Mouse (Mus musculus): ENCODE measurements around the gene Cpped1.

Cpped1 gene

GRCm38 (mm10) chr16:11845309-11845708 lies 63.9 kb downstream of the Cpped1 start:
- in situ Hi-C loops (cut with MseI, MboI): no loop called here

- in situ Hi-C loops (cut with MseI, MboI): no loop called here
Measured at GRCm38 (mm10) chr16:11843441-11843840, 65.8 kb downstream of the Cpped1 start.

GRCm38 (mm10) chr16:11833474-11833873 lies 75.8 kb downstream of the Cpped1 start:
- in situ Hi-C loops (cut with MseI, MboI): no loop called here

- in situ Hi-C loops (cut with MseI, MboI): no loop called here
Measured at GRCm38 (mm10) chr16:11828816-11829215, 80.4 kb downstream of the Cpped1 start.

GRCm38 (mm10) chr16:11824833-11825232 lies 84.4 kb downstream of the Cpped1 start:
- in situ Hi-C loops (cut with MseI, MboI): no loop called here

GRCm38 (mm10) chr16:11824385-11824784 lies 84.9 kb downstream of the Cpped1 start:
- in situ Hi-C loops (cut with MseI, MboI): no loop called here

- in situ Hi-C loops (cut with MseI, MboI): no loop called here
Measured at GRCm38 (mm10) chr16:11820791-11821190, 88.5 kb downstream of the Cpped1 start.

- in situ Hi-C loops (cut with MseI, MboI): no loop called here
Measured at GRCm38 (mm10) chr16:11814935-11815650, 94.2 kb downstream of the Cpped1 start.

GRCm38 (mm10) chr16:11812119-11812518 lies 97.1 kb downstream of the Cpped1 start:
- in situ Hi-C loops (cut with MseI, MboI): no loop called here

- in situ Hi-C loops (cut with MseI, MboI): no loop called here
Measured at GRCm38 (mm10) chr16:11809615-11810014, 99.6 kb downstream of the Cpped1 start.

- in situ Hi-C loops (cut with MseI, MboI): no loop called here
Measured at GRCm38 (mm10) chr16:11801960-11802539, 107.2 kb downstream of the Cpped1 start.

- in situ Hi-C loops (cut with MseI, MboI): no loop called here
Measured at GRCm38 (mm10) chr16:11795758-11796460, 113.3 kb downstream of the Cpped1 start.

- in situ Hi-C loops (cut with MseI, MboI): no loop called here
Measured at GRCm38 (mm10) chr16:11794628-11795027, 114.6 kb downstream of the Cpped1 start.

- in situ Hi-C loops (cut with MseI, MboI): no loop called here
Measured at GRCm38 (mm10) chr16:11793391-11793790, 115.9 kb downstream of the Cpped1 start.

- in situ Hi-C loops (cut with MseI, MboI): no loop called here
Measured at GRCm38 (mm10) chr16:11790476-11790875, 118.8 kb downstream of the Cpped1 start.

- in situ Hi-C loops (cut with MseI, MboI): no loop called here
Measured at GRCm38 (mm10) chr16:11785806-11786205, 123.4 kb downstream of the Cpped1 start.

- in situ Hi-C loops (cut with MseI, MboI): no loop called here
Measured at GRCm38 (mm10) chr16:11784354-11784753, 124.9 kb downstream of the Cpped1 start.

GRCm38 (mm10) chr16:11783337-11783736 lies 125.9 kb downstream of the Cpped1 start:
- in situ Hi-C loops (cut with MseI, MboI): no loop called here

- in situ Hi-C loops (cut with MseI, MboI): no loop called here
Measured at GRCm38 (mm10) chr16:11782082-11782481, 127.2 kb downstream of the Cpped1 start.

GRCm38 (mm10) chr16:11778715-11779460 lies 130.4 kb downstream of the Cpped1 start:
- in situ Hi-C loops (cut with MseI, MboI): no loop called here

GRCm38 (mm10) chr16:11778191-11778590 lies 131.1 kb downstream of the Cpped1 start:
- in situ Hi-C loops (cut with MseI, MboI): no loop called here

- in situ Hi-C loops (cut with MseI, MboI): no loop called here
Measured at GRCm38 (mm10) chr16:11776528-11776927, 132.7 kb downstream of the Cpped1 start.
